Mouse (Mus musculus) ovary, postnatal 36 days (tissue): ENCODE data around the gene Lrrk2.
"Not testable (repeated sequence)": the region's sequence is repeated elsewhere in the genome, so short reads cannot be mapped to it uniquely, and the experiment has no call there.

ENCODE experiments used
- DNase-seq: peaks from one replicate; pipeline ENCODE4 v3.0.0; 2022; ENCODE audit warnings: low spot score, mixed read lengths

Gene Lrrk2

DNA sequence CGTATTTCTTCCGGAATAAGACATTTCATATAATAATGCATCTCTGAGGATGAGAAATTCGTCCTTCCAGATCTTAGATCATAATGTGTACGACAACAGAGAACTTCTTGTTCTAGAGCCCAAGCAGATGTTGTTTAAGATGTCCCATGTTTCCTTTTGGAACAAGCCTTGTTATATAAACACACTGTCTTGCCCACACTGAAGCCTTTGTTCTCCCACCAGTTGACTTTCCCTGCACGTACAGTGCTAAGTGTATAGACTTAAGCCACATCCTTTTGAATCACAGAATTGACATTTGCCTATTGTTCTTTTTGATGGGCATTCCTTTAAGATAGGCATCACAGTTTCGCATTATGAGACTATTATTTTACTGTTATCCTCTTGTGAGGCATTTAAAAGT lies 162.3 kb downstream of the Lrrk2 start:
- no peak for DNase-seq

DNA sequence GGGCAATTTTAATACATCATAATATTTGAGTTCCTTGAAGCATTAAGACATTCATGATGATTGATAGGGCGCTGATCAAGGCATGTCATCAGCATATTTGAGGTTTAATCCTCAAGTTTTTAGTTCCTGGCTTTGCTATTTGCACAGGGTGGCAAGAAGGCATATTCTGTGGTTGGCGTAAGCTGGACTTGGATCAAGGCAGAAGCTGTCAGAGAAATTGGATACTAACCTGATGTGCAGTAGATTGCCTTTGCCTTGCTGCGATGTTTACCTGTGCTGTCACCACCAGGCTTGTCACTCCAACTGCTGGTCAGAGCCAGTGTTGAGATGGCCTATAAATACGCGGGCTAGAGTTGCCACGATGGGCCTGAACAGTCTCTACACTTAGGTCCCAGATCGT lies 165.0 kb downstream of the Lrrk2 start, which contains the start of gene Smgc:
TSS of gene Smgc (plus strand) at position 301 of the 400 bp plus-strand sequence.
- DNase-seq: no peak

DNA sequence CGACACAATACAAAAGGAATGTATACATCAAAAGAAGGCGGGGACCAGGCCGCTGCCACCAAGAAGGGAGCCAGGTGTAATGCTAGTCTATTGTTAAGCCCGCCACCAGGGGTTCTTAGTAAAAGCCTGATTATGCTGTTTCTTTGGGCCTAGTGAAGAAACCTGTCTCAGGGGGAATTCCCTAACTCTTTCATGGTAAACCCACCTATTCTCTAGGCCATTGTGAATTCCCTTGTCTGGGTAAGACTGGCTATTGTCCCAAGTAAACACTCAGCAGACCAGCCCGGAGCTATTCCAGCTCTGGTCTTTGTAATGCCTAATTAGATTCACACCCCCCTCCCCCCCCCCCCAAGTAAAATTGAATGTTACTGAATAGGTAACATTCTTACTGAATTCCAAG lies 191.2 kb downstream of the Lrrk2 start:
- not testable (repeated sequence) for DNase-seq
